Mouse (Mus musculus): Measurements from ENCODE around the gene Cbx1.

- no peak for TF ChIP-seq CTCF (IDR thresholded peaks at IDR 0.05; ENCODE audit: low read depth)
- no peak for TF ChIP-seq EP300 (optimal IDR thresholded peaks at IDR 0.05)
Measured at GRCm38 (mm10) chr11:96780306-96780705, 8.6 kb upstream of the Cbx1 start.

Measured in stomach, postnatal 0 days (tissue).